Mouse (Mus musculus) retina, embryonic 14.5 days (tissue): Measurements from ENCODE around the gene Mypn.

Experiments used
- DNase-seq: peaks from one replicate; pipeline ENCODE4 v3.0.0-alpha.2; 2015; ENCODE audit warnings: low spot score

Gene Mypn

DNA sequence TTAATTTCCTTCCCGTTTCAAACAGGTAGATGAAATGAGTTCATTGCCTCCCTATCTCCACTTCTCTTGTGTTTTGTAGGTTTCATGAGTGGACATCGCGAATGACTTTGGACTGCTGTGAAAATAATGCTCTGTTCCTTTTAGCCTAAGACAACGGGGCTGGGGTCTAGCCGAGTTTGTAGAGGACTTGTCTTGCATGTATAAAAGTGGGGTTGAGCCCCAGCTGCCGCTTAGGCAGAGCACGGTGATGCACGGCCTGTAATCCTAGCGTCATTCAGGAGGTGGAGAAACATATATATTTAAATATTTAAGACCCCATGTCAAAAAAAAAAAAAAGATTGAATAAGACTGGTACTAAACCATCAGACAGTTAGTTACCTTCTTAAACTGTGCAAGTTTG is 103.1 kb downstream of the Mypn start:
- no peak for DNase-seq

GRCm38 (mm10) chr10:63099941-63100562 is 103.7 kb downstream of the Mypn start:
- peak; percentile 72 for DNase-seq

DNA sequence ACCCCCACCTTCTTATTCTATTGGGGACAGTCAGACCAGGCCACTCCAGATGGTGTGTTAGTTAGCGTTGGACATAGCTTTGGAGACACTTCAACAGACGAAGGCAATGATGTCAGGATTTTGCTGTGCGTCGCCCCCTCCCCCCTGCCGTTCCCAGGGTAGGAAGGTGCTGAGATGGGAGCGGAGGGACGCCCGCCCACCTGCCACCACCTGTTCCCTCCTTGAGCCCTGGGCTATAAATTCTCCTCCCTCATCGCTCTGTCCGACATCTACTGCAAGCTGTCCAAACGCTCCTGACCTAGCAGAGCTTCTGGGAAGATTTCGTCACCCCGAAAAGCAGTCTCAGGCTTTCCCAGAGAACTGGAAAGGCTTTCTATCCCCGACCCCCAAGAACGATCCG is 104.2 kb downstream of the Mypn start, which contains the start of gene Atoh7:
TSS of gene Atoh7 (plus strand) at position 131 of the 400 bp plus-strand sequence.
- peak; percentile 76 for DNase-seq

GRCm38 (mm10) chr10:63098191-63098590 is 105.6 kb downstream of the Mypn start:
- DNase-seq: peak; percentile 76

GRCm38 (mm10) chr10:63096757-63097156 is 107.0 kb downstream of the Mypn start:
- DNase-seq: no peak

DNA sequence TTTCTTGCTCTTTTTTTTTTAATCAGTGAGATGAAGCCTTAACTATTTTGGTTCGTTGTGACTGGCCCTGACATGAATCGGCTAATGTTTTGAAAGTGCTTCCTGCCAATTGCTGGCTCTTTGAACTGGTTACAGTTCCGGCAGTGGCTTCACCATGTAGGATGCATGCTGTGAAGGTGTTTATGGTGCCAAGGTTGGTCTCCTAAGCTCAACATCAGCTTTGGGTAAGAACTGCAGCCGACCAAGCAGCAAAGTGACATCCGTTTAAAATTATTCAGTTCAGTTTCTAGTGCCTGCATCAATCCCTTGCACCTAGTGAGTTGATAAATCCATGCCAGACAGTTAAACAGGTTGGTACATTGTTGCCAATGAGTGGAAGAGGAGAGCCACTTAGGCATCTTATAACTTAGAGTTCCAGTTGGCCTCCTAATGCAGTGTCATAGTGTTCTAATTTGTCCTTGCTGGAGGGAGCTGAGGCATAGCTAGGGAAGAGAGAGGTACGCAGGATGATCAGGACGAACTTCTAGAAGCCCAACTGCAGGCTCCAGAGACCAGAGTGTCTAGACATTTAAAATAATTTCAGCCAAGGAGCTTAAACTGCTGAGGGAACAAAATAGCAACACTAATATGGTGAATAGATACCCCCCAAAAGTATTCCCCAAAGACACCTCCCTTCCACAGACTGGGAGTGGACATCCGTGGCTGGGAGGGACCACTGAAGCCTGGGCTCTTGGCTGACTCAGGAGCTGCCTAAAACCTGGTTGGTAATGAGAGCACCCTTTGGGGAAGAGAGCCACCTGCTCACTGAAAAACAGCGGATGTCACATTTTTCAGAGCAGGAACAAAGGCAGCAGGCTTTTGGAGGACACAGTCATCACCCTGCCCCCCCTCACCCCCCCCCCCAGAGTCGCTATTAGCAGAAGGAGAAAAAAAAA is 110.9 kb downstream of the Mypn start:
- DNase-seq: no peak

DNA sequence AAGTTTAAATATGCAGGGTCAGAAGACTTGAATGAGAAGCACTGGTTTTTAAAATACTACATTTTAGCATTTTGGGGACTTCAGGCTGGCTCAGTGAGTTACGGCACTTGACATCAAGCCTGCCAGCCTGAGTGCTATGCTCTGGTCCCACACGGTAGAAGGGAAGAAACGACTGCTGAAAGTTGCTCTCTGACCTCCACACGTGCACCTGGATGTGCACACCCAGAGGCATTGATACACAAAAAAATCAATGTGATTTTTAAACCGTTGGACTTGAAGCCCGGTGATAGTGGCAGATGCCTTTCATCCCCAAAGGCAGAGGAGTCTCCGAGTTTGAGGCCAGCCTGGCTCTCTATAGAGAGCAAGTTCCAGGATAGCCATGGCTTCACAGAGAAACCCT is 111.8 kb downstream of the Mypn start:
- no peak for DNase-seq

GRCm38 (mm10) chr10:63089758-63090571 is 113.8 kb downstream of the Mypn start:
- peak; percentile 74 for DNase-seq

DNA sequence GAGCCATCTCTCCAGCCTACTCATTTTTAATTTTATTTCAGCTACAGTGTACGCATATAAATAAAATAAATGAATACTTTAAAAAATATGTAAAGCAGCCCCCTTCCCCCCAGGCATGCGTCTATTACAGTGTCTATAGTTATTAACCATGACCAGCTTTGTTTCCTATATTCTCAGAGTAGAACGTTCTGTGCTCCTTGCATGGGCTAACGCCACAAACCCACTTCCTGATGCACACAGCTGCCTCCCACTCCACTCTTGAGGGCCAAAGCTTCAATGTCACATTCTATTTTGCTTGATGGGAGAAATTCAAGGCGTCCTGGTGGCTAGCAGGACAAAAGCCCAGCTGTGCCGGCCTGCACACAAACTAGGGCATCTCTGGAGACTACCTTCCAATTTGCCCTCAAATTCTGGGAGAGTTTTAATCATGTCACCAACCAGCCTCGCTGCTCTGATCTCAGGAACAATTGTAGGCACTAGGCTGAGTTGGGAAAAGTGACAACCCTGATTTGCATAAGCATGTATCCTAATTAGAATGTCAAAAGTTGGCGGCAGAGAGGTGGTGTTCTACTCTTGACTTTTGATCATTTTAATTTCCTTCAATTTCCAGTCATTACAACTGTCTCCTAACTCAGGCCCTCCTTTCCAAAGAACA is 114.5 kb downstream of the Mypn start:
- peak; percentile 85 for DNase-seq

- no peak for DNase-seq
These were observed 117.4 kb downstream of the Mypn start for GRCm38 (mm10) chr10:63086304-63086703.

GRCm38 (mm10) chr10:63065988-63066387 is 137.8 kb downstream of the Mypn start:
- peak; percentile 93 for DNase-seq
